Mouse (Mus musculus): ENCODE measurements around the gene Cs.
"Not testable (repeated sequence)": the region's sequence is repeated elsewhere in the genome, so short reads cannot be mapped to it uniquely, and the experiment has no call there.

Cs gene

GRCm38 (mm10) chr10:128337306-128338181, at the start of gene Cs:
Gene Cs, plus strand, starts transcription at chr10:128337734.
- peak; percentile 88 for ATAC-seq (ENCODE audit: insufficient number of reproducible peaks, low FRiP score, low TSS enrichment)

DNA sequence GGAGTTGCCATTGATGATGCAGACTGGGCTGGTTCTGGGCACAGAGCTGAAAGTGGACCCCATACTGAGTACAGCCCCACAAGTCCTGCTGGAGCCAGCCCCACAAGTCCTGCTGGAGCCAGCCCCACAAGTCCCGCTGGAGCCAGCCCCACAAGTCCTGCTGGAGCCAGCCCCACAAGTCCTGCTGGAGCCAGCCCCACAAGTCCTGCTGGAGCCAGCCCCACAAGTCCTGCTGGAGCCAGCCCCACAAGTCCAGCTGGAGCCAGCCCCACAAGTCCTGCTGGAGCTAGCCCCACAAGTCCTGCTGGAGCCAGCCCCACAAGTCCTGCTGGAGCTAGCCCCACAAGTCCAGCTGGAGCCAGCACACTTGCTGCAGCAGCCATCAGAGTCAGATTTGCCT, 46.9 kb upstream of the Cs start:
- ATAC-seq (ENCODE audit: insufficient number of reproducible peaks, low FRiP score, low TSS enrichment), result not testable (repeated sequence)

DNA sequence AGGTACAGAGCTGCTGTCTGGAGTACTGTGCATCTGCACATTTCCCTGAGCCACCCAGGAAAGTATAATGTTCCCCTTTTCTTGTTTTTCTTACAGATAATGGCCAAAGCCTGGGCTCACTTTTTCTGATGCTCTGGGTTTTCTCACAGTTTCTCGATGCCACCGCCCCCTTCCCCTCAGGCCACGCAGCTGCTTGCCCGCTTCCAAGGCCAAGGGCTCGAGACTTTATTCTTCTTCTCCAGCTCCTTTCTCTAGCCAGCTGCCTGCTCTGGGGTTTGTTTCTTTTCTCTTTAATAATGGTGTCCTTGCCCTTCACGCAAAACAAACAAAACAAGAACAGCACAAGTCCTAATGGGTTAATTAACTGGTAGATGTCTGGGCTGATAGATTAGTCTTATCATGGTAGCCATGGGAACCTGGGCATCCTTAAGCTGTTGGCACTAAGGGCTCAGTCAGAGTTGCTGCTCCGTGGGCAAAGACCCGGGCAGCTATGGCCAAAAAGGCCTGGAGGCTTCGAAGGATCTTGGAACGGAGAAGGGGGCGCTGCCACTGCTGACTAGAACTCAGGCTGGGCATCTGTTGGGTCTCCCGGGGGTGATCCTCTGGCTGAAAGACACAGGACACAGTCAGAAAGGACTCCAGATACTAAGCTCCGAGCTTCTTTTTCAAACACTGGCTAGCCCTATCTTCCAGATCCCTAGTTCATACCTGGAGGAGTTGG, 41.0 kb upstream of the Cs start:
- ATAC-seq (ENCODE audit: insufficient number of reproducible peaks, low FRiP score, low TSS enrichment), result no peak

DNA sequence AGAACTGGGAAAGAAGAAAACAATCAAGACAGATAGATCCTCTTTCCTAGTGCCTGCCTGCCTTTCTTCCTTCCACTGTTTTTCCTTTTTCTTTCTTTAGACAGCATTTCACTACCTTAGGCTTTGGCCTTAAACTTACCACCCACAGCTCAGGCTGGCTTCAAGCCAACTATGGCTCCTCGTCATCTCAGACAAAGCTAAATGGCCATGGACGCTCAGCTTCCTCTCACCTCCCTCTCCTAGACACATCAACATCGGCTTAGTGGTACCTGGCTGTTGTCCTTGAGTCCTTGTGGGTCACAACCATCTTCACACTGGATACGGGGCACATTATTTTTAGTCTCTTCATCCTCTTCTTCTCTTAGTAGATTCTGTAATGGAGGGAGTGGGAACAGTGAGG, 40.3 kb upstream of the Cs start:
- 0 out of 2 replicates have a peak, but pooled peaks have one; percentile 54 for ATAC-seq (ENCODE audit: insufficient number of reproducible peaks, low FRiP score, low TSS enrichment)

DNA sequence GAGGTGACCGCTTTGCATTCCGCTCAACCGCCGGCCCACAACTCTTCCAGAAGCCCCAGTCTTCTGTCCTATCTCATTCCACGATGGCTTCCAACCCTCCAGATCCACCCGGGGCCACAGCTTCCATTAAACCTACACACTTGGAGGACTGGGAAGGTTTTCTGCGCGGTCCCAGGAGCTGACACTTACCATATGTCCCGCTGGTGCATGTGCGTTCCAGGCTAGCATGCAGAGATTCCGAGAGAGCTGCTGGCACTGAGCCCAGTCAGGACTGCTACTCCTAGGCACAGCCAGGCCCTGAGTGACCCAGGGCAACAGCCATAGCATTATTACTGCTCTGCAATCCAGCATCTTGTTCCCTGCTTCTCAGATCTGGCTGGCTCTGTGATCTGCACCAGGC, 39.9 kb upstream of the Cs start:
- ATAC-seq (ENCODE audit: insufficient number of reproducible peaks, low FRiP score, low TSS enrichment), result peak; percentile 36; the same call in 1 of the 2 replicates

GRCm38 (mm10) chr10:128298243-128298642, 39.3 kb upstream of the Cs start:
- ATAC-seq (ENCODE audit: insufficient number of reproducible peaks, low FRiP score, low TSS enrichment), result no peak

DNA sequence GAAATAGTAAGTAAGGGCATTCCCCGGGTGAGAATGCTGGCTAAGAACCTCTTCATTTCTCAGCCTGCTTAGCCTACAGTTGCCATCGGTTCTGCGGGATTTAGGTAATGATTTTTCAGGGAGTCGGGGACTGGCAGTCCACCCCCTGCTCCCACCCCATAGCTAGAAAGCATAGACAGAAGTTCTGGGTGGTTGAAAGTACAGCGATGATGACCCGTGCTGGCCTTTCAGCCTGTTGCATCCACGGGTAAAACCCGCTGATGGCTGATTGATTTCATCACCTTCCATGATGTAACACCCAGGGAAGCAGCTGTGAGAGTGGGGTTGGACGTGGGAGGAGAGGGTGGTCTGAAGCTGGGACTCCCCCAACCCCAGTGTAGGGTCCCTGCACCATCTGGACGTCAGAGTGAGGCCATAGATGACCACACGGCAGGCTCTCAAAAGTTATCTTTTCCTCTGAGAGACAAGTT, 38.8 kb upstream of the Cs start, which contains the start of gene Il23a:
Gene Il23a (minus strand): TSS at position 51 of the 470 bp plus-strand sequence.
- no peak for ATAC-seq (ENCODE audit: insufficient number of reproducible peaks, low FRiP score, low TSS enrichment)

DNA sequence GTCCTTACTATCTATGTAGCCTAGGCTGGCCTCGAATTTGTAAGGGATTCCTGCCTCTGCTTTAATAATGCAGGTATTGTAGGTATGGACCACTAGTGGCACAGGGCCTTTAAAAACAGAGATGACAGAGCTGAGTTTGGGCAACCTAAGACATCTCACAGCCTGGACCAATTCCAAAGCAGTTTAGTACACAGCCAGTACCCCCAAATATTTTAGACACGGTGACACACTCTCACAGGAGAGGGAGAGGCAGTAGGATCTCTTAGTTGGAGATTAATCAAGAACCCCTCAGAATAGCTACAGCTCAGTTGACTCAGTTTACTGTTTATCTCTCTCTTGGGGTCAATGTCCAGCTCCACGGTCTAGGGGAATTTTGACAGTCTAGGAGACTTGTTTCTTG, 35.2 kb upstream of the Cs start:
- no peak for ATAC-seq (ENCODE audit: insufficient number of reproducible peaks, low FRiP score, low TSS enrichment)

GRCm38 (mm10) chr10:128302785-128303125, 34.8 kb upstream of the Cs start:
- ATAC-seq (ENCODE audit: insufficient number of reproducible peaks, low FRiP score, low TSS enrichment), result peak; percentile 39

- peak; percentile 96 for ATAC-seq (ENCODE audit: insufficient number of reproducible peaks, low FRiP score, low TSS enrichment)
Observed at GRCm38 (mm10) chr10:128303126-128304021, 34.2 kb upstream of the Cs start, which contains the start of gene Pan2. Gene Pan2, plus strand, starts transcription at chr10:128303335.

DNA sequence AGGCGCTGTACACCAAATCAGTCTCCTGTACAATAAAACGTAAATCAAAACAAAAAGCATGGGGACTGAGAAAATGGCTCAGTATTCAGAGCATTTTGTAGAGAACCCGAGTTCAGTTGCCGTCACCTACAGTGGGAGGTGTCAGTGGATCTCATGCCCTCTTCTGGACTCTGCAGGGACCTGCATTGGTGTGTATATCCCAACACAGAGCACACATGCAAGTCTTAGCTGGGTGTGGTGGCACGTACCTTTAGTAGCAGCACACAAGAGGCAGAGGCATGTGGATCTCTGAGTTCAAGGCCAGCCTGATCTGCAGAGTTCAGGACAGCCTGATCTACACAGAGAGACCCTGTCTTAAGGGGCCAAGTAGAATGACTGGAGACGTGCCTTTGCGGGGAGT, 27.9 kb upstream of the Cs start:
- ATAC-seq (ENCODE audit: insufficient number of reproducible peaks, low FRiP score, low TSS enrichment), result no peak

DNA sequence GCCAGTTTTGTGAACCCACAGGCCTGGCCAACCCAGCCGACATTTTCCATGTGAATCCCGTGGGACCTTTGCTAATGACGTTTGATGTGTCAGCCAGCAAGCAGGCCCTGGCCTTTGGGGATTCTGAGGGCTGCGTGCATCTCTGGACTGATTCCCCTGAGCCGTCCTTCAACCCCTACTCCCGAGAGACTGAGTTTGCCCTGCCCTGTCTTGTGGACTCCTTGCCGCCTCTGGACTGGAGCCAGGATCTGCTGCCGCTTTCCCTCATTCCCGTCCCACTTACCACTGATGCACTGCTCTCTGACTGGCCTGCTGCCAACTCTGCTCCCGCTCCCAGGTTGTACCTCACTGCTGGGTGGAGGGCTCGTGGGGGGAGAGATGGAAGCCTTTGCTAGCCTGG, 27.4 kb upstream of the Cs start:
- ATAC-seq (ENCODE audit: insufficient number of reproducible peaks, low FRiP score, low TSS enrichment), result no peak

DNA sequence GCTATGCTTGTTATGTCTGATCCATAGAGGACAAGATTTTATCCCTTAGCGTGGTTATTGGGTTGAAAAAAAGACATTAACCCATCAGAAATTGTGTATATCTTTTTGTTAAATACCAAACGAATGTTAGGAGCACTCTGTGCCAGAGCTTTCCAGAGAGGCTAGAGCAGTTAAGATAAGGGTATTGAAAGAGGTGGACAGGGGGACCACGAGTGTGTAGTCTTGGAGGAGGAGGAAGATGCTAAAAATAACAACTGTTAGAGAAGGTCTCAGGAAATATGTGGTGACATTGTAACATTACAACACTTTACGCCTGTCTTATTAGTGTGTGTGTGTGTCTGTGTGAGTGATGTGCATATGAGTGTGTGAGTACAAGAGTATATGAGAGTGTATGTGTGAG, 26.6 kb upstream of the Cs start:
- ATAC-seq (ENCODE audit: insufficient number of reproducible peaks, low FRiP score, low TSS enrichment), result no peak

- no peak for ATAC-seq (ENCODE audit: insufficient number of reproducible peaks, low FRiP score, low TSS enrichment)
Observed at GRCm38 (mm10) chr10:128315578-128315977, 22.0 kb upstream of the Cs start.

- no peak for ATAC-seq (ENCODE audit: insufficient number of reproducible peaks, low FRiP score, low TSS enrichment)
Observed at GRCm38 (mm10) chr10:128321641-128322040, 15.9 kb upstream of the Cs start.

DNA sequence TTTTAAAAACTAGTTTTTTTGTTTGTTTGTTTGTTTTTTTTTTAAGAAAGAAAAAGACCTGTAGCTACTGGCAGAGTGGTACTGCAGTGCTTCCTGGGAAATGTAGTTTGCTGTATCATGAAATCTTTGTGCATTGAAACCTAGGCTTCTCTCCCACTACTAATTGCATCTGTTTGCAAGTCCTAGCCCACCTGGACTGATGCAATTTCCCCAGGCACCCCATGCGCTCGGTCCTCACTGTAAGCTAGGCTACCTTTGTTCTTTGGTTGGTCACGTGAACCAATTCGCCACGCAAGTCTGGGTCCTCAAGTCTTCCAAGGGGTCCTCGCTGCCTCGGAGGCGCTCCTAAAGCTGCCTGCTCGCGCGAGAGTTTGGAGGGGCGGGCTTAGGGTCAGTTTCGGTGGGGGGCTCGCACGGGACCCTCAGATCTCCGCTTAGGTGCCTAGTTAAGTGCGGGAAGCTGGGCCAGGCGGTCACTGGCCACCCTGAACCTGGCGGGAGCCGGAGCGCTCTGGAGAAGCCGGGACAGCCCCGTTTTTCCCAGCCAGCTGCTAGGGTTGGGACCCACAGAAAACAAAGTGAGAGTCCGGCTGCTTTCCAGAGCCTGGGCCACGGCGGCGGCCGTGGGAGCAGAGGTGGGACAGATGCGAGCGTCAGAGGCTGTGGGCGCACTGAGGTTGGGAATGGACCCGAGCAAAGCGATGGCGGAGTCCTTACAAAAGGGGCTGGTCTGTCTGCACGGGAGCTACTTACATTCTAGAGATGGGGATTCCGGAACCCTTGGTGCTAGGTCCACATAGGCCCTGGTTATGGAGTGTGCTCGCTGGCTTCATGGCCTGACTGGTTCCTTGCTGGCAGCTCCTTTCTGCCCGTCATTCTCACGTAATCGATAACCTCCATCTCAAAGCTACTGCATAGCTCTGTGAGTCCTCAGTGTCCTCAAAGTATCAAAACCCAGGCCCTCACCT, 15.1 kb upstream of the Cs start, which contains the start of gene Cnpy2:
Gene Cnpy2 (plus strand): TSS at position 319 of the 968 bp plus-strand sequence.
- peak; percentile 88 for ATAC-seq (ENCODE audit: insufficient number of reproducible peaks, low FRiP score, low TSS enrichment)

DNA sequence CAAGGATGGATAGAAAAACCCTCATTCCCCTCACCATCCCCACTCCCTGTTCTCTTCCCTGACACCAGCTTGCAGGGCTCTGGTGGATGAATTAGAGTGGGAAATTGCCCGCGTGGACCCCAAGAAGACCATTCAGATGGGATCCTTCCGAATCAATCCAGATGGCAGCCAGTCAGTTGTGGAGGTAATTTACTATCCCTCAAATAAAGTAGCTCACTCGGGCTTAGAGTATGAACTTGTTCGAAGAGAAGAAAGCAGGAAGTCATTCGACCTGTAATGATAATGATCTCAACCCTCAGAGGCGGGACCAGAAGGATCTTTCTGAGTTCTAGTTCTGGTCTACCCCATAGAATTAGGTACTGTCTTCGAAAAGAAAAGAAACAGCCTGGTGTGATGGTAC, 14.0 kb upstream of the Cs start:
- no peak for ATAC-seq (ENCODE audit: insufficient number of reproducible peaks, low FRiP score, low TSS enrichment)

DNA sequence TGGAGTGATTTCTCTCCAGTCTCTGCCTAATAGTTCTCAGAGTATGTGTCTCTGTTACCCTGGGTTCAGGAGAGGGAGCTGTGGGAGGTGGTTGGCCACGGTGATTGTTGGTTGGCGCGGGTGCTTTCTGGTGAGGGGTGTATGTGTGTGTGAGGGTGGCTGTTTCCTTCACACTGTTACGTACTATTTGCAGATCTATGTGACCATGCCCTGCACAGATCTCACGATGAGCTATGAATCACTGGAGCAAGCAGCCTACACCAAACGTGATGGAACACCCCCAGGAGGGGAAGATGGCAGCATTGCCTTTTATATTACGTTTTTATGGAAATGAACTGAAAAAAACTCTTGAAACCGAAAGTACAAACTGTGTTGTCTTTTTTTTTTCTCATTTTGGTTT, 10.7 kb upstream of the Cs start:
- ATAC-seq (ENCODE audit: insufficient number of reproducible peaks, low FRiP score, low TSS enrichment), result no peak

DNA sequence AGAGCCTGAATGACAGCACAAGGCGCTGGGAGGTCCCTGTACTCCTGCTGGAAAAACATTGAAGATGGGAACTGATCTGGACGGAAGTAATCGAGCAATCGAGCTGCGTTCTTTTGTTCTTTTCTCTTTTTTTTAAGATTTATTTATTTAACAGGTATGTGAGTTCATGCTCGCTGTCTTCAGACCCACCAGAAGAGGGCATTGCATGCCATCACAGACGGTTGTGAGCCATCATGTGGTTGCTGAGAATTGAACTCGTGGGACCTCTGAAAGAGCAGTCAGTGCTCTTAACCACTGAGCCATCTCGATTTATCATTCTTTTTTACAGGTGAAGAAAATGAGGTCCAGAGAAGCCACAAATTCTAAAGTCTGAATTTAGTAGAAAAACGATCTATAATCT, 9.9 kb upstream of the Cs start:
- no peak for ATAC-seq (ENCODE audit: insufficient number of reproducible peaks, low FRiP score, low TSS enrichment)
